Mouse (Mus musculus) E14TG2a.4 (cell line): ENCODE data around the gene Tlnrd1.
A peak's percentile ranks its signal among the peaks of the same experiment; 100 is the strongest.

Source experiments
- CTCF ChIP-seq: conservative IDR thresholded peaks from 2 replicates; pipeline ENCODE4 v1.5.1; 2014; ENCODE audit warnings: low read length
- NANOG ChIP-seq: IDR thresholded peaks from 2 replicates; pipeline ENCODE4 v1.6.1; 2014; ENCODE audit warnings: borderline replicate concordance, low read length, mixed read lengths
- POU5F1 ChIP-seq: IDR thresholded peaks from 2 replicates; pipeline ENCODE4 v1.6.1; 2014; ENCODE audit warnings: low read length, borderline replicate concordance

GRCm38 (mm10) chr7:83886366-83887129 is 2.4 kb upstream of the Tlnrd1 start:
- TF ChIP-seq CTCF: peak; percentile 61
- no peak for TF ChIP-seq NANOG
- TF ChIP-seq POU5F1: no peak
